Mouse (Mus musculus): Measurements from ENCODE around the gene Xpo6. TPM values are rescaled to one million over a fixed set of nuclear protein-coding genes. Genes with fewer than 3 reads are reported as not detected.

Gene Xpo6
- polyA plus RNA-seq, 1 experiment from 2014 or later = 20.0 TPM

GRCm38 (mm10) chr7:126070321-126070720 lies 130.0 kb downstream of the Xpo6 start:
- no peak for ATAC-seq
- H3K4me2 ChIP-seq (replicated peaks; ENCODE audit: low read depth) = no peak overlapping the region
- H3K4me1 ChIP-seq (replicated peaks; ENCODE audit: control insufficient read depth, insufficient read depth, low read length) = no peaks in the 10 kb centered on the region
- no peak overlapping the region for H3K9ac ChIP-seq (ENCODE audit: low read depth, low read length)
- 88% methylated on average over 4 of the region's 4 CpGs for WGBS
- TF ChIP-seq CTCF (IDR thresholded peaks at IDR 0.05; ENCODE audit: low read depth) = no peak
- H3K4me3 ChIP-seq (ENCODE audit: low read depth, low read length) = no peak overlapping the region
- H3K9me3 ChIP-seq (ENCODE audit: control insufficient read depth) = no peaks in the 10 kb centered on the region
- H3K27me3 ChIP-seq (replicated peaks; ENCODE audit: control insufficient read depth, insufficient read depth, low read length) = no peaks in the 10 kb centered on the region
- no peak overlapping the region for H3K27ac ChIP-seq (ENCODE audit: low read depth, low read length)
- no peaks in the 10 kb centered on the region for H3K36me3 ChIP-seq (ENCODE audit: control insufficient read depth, insufficient read depth)

- H3K9me3 ChIP-seq (ENCODE audit: control insufficient read depth) = no peaks in the 10 kb centered on the region
- no peak overlapping the region for H3K27ac ChIP-seq (ENCODE audit: low read depth, low read length)
- no peak overlapping the region for H3K4me2 ChIP-seq (replicated peaks; ENCODE audit: low read depth)
- no peak for TF ChIP-seq CTCF (IDR thresholded peaks at IDR 0.05; ENCODE audit: low read depth)
- no peak overlapping the region for H3K4me3 ChIP-seq (ENCODE audit: low read depth, low read length)
- H3K4me1 ChIP-seq (replicated peaks; ENCODE audit: control insufficient read depth, insufficient read depth, low read length) = no peaks in the 10 kb centered on the region
- no peaks in the 10 kb centered on the region for H3K27me3 ChIP-seq (replicated peaks; ENCODE audit: control insufficient read depth, insufficient read depth, low read length)
- no peak overlapping the region for H3K9ac ChIP-seq (ENCODE audit: low read depth, low read length)
- WGBS = 60% methylated on average over 14 of the region's 14 CpGs
- H3K36me3 ChIP-seq (ENCODE audit: control insufficient read depth, insufficient read depth) = no peaks in the 10 kb centered on the region
- no peak for ATAC-seq
These were observed 133.5 kb downstream of the Xpo6 start for GRCm38 (mm10) chr7:126066777-126067176.

GRCm38 (mm10) chr7:126065243-126065876 lies 134.9 kb downstream of the Xpo6 start:
- no peak overlapping the region for H3K4me3 ChIP-seq (ENCODE audit: low read depth, low read length)
- H3K27me3 ChIP-seq (replicated peaks; ENCODE audit: control insufficient read depth, insufficient read depth, low read length) = no peaks in the 10 kb centered on the region
- H3K9me3 ChIP-seq (ENCODE audit: control insufficient read depth) = no peaks in the 10 kb centered on the region
- no peaks in the 10 kb centered on the region for H3K36me3 ChIP-seq (ENCODE audit: control insufficient read depth, insufficient read depth)
- no peak overlapping the region for H3K4me2 ChIP-seq (replicated peaks; ENCODE audit: low read depth)
- H3K27ac ChIP-seq (ENCODE audit: low read depth, low read length) = no peak overlapping the region
- 79% methylated on average over 5 of the region's 5 CpGs for WGBS
- no peak overlapping the region for H3K9ac ChIP-seq (ENCODE audit: low read depth, low read length)
- no peak for ATAC-seq
- TF ChIP-seq CTCF (IDR thresholded peaks at IDR 0.05; ENCODE audit: low read depth) = no peak
- H3K4me1 ChIP-seq (replicated peaks; ENCODE audit: control insufficient read depth, insufficient read depth, low read length) = no peaks in the 10 kb centered on the region

GRCm38 (mm10) chr7:126062228-126062627 lies 138.1 kb downstream of the Xpo6 start:
- no peak for ATAC-seq
- H3K4me3 ChIP-seq (ENCODE audit: low read depth, low read length) = no peak overlapping the region
- H3K9me3 ChIP-seq (ENCODE audit: control insufficient read depth) = no peaks in the 10 kb centered on the region
- no peak overlapping the region for H3K27ac ChIP-seq (ENCODE audit: low read depth, low read length)
- no peak for TF ChIP-seq CTCF (IDR thresholded peaks at IDR 0.05; ENCODE audit: low read depth)
- no peaks in the 10 kb centered on the region for H3K27me3 ChIP-seq (replicated peaks; ENCODE audit: control insufficient read depth, insufficient read depth, low read length)
- no peak overlapping the region for H3K9ac ChIP-seq (ENCODE audit: low read depth, low read length)
- no peaks in the 10 kb centered on the region for H3K4me1 ChIP-seq (replicated peaks; ENCODE audit: control insufficient read depth, insufficient read depth, low read length)
- no peaks in the 10 kb centered on the region for H3K36me3 ChIP-seq (ENCODE audit: control insufficient read depth, insufficient read depth)
- 86% methylated on average over 4 of the region's 4 CpGs for WGBS
- no peak overlapping the region for H3K4me2 ChIP-seq (replicated peaks; ENCODE audit: low read depth)

GRCm38 (mm10) chr7:126058918-126059317 lies 141.4 kb downstream of the Xpo6 start:
- H3K4me2 ChIP-seq (replicated peaks; ENCODE audit: low read depth) = no peak overlapping the region
- no peak for TF ChIP-seq CTCF (IDR thresholded peaks at IDR 0.05; ENCODE audit: low read depth)
- 26% methylated on average over 7 of the region's 7 CpGs for WGBS
- no peaks in the 10 kb centered on the region for H3K36me3 ChIP-seq (ENCODE audit: control insufficient read depth, insufficient read depth)
- no peak for ATAC-seq
- H3K4me1 ChIP-seq (replicated peaks; ENCODE audit: control insufficient read depth, insufficient read depth, low read length) = no peaks in the 10 kb centered on the region
- no peaks in the 10 kb centered on the region for H3K9me3 ChIP-seq (ENCODE audit: control insufficient read depth)
- no peak overlapping the region for H3K27ac ChIP-seq (ENCODE audit: low read depth, low read length)
- no peak overlapping the region for H3K4me3 ChIP-seq (ENCODE audit: low read depth, low read length)
- H3K27me3 ChIP-seq (replicated peaks; ENCODE audit: control insufficient read depth, insufficient read depth, low read length) = no peaks in the 10 kb centered on the region
- no peak overlapping the region for H3K9ac ChIP-seq (ENCODE audit: low read depth, low read length)

GRCm38 (mm10) chr7:126057332-126057914 lies 142.9 kb downstream of the Xpo6 start:
- Histone ChIP-seq H3K36me3 (ENCODE audit: control insufficient read depth, insufficient read depth) (no peaks in the 10 kb centered on the region), H3K4me1 (replicated peaks; ENCODE audit: control insufficient read depth, insufficient read depth, low read length) (no peaks in the 10 kb centered on the region), H3K27ac (ENCODE audit: low read depth, low read length) (no peak overlapping the region), H3K4me3 (ENCODE audit: low read depth, low read length) (no peak overlapping the region), H3K9ac (ENCODE audit: low read depth, low read length) (no peak overlapping the region), H3K27me3 (replicated peaks; ENCODE audit: control insufficient read depth, insufficient read depth, low read length) (no peaks in the 10 kb centered on the region), H3K9me3 (ENCODE audit: control insufficient read depth) (no peaks in the 10 kb centered on the region), H3K4me2 (replicated peaks; ENCODE audit: low read depth) (no peak overlapping the region)
- TF ChIP-seq CTCF (IDR thresholded peaks at IDR 0.05; ENCODE audit: low read depth) = no peak
- WGBS = 67% methylated on average over 10 of the region's 10 CpGs
- ATAC-seq = no peak
